Mouse (Mus musculus) limb, embryonic 13.5 days (tissue): Measurements from ENCODE around the gene Znrf2. TPM values are rescaled to one million over a fixed set of nuclear protein-coding genes. Genes with fewer than 3 reads are reported as not detected.

Experiments used
- ATAC-seq: fragments of 200-750 bp; cut with Nextera tagmentation; 2 replicates; pipeline ENCODE4 v1.8.0; 2017; ENCODE audit warnings: low read depth, moderate number of reproducible peaks, moderate TSS enrichment; ENCODE audit not compliant: low FRiP score
- H3K27ac ChIP-seq: fragments of 300-500 bp; sonication (generic); 2 replicates; pipeline ENCODE4 v1.5.1; 2015; ENCODE audit warnings: inconsistent platforms, mild to moderate bottlenecking, moderate library complexity
- H3K27me3 ChIP-seq: fragments of 300-500 bp; sonication (generic); 2 replicates; pipeline ENCODE4 v1.6.1; 2015; ENCODE audit warnings: mild to moderate bottlenecking, inconsistent platforms
- H3K36me3 ChIP-seq: fragments of 300-500 bp; sonication (generic); 2 replicates; pipeline ENCODE4 v1.6.1; 2015; ENCODE audit warnings: inconsistent platforms, mild to moderate bottlenecking, moderate library complexity
- H3K4me1 ChIP-seq: fragments of 300-500 bp; sonication (generic); 2 replicates; pipeline ENCODE4 v1.6.1; 2015; ENCODE audit warnings: inconsistent platforms
- H3K4me2 ChIP-seq: fragments of 300-500 bp; sonication (generic); replicated peaks from 2 replicates; pipeline ENCODE4 v1.6.1; 2015; ENCODE audit warnings: inconsistent platforms, mild to moderate bottlenecking, moderate library complexity
- H3K4me3 ChIP-seq: fragments of 300-500 bp; sonication (generic); 2 replicates; pipeline ENCODE4 v1.5.1; 2015; ENCODE audit warnings: moderate library complexity, mild to moderate bottlenecking, inconsistent platforms
- H3K9ac ChIP-seq: fragments of 300-500 bp; sonication (generic); 2 replicates; pipeline ENCODE4 v1.6.1; 2015; ENCODE audit warnings: mild to moderate bottlenecking, inconsistent platforms
- H3K9me3 ChIP-seq: fragments of 300-500 bp; sonication (generic); 2 replicates; pipeline ENCODE4 v1.6.1; 2016; ENCODE audit warnings: inconsistent platforms
- WGBS: fragments of 180-500 bp; shearing (Covaris S2); methylation state at CpG from one replicate; pipeline ENCODE4 v1.1.7; 2015; 5-methylcytosine and 5-hydroxymethylcytosine counted together
- polyA plus RNA-seq: library from polyadenylated mRNA; unstranded; fragments of >200 nt; fragmentation: Nextera tagmentation; extraction: Ambion mirVana; gene quantifications from 2 replicates; pipeline ENCODE4 v1.2.1, GENCODE M21; 2015

The Znrf2 gene
- polyA plus RNA-seq, 1 experiment from 2014 or later, result 2.9 TPM

DNA sequence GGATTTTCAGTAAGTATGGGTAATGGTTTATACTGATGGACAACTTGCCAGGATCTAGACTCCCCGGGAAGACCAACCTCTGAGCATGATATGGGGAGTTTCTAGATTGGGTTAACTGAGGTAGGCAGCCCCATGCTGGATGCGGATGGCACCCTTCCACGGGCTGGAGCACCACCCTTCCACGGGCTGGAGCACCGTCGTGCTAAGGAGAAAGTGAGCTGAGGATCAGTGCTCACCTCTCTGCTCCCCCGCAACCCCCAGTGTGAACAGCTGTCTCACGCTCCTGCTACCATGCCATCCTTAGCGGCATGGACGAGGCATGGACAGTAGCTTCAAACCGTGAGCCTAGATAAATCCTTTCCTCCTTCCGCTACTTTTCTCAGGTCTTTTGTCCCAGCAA, 115.8 kb downstream of the Znrf2 start:
- Histone ChIP-seq H3K27ac (no peak overlapping the region), H3K4me2 (no peak overlapping the region), H3K4me3 (no peak overlapping the region), H3K36me3 (peaks cover 12% of the 10 kb centered on the region), H3K4me1 (no peaks in the 10 kb centered on the region), H3K27me3 (no peaks in the 10 kb centered on the region), H3K9me3 (no peaks in the 10 kb centered on the region), H3K9ac (no peak overlapping the region)
- no peak for ATAC-seq
- WGBS, result 94% methylated on average over 12 of the region's 12 CpGs

- WGBS, result 84% methylated on average over 5 of the region's 5 CpGs
- ATAC-seq, result no peak
- H3K4me2 ChIP-seq, result no peak overlapping the region
- H3K27ac ChIP-seq, result no peak overlapping the region
- H3K9me3 ChIP-seq, result no peaks in the 10 kb centered on the region
- H3K27me3 ChIP-seq, result no peaks in the 10 kb centered on the region
- H3K36me3 ChIP-seq, result peaks cover 8% of the 10 kb centered on the region
- H3K9ac ChIP-seq, result no peak overlapping the region
- H3K4me3 ChIP-seq, result no peak overlapping the region
- no peaks in the 10 kb centered on the region for H3K4me1 ChIP-seq
Measured at GRCm38 (mm10) chr6:54933216-54933615, 116.5 kb downstream of the Znrf2 start.

GRCm38 (mm10) chr6:54933866-54934265, 117.2 kb downstream of the Znrf2 start:
- Histone ChIP-seq H3K4me1 (no peaks in the 10 kb centered on the region), H3K4me2 (no peak overlapping the region), H3K36me3 (peaks cover 8% of the 10 kb centered on the region), H3K4me3 (no peak overlapping the region), H3K9ac (no peak overlapping the region), H3K27ac (no peak overlapping the region), H3K27me3 (no peaks in the 10 kb centered on the region), H3K9me3 (no peaks in the 10 kb centered on the region)
- no peak for ATAC-seq
- 74% methylated on average over 3 of the region's 3 CpGs for WGBS

- Histone ChIP-seq H3K27ac (no peak overlapping the region), H3K4me3 (no peak overlapping the region), H3K36me3 (peaks cover 8% of the 10 kb centered on the region), H3K27me3 (no peaks in the 10 kb centered on the region), H3K9ac (no peak overlapping the region), H3K4me2 (no peak overlapping the region), H3K9me3 (no peaks in the 10 kb centered on the region), H3K4me1 (no peaks in the 10 kb centered on the region)
- no peak for ATAC-seq
- 89% methylated on average over 8 of the region's 8 CpGs for WGBS
Measured at GRCm38 (mm10) chr6:54934313-54934712, 117.6 kb downstream of the Znrf2 start.

DNA sequence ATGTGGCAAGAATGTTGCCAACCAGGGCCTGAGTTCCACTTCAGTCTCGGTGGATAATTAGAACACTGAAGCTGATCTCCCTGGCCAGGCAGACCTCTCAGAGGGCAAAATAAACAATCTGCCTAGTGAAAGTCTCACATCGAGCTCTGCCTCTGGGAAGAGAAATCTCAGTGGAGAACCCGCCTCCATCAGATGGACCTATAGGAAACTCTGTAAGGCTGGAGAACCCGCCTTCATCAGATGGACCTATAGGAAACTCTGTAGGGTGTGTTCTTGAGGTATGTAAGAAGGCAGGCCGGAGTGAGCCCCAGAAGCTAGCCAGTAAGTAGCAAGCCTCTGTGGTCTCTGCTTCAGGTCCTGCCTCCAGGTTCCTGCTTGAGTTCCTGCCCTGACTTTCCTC, 118.2 kb downstream of the Znrf2 start:
- no peaks in the 10 kb centered on the region for H3K27me3 ChIP-seq
- ATAC-seq, result no peak
- H3K4me2 ChIP-seq, result no peak overlapping the region
- no peak overlapping the region for H3K4me3 ChIP-seq
- no peak overlapping the region for H3K27ac ChIP-seq
- peaks cover 8% of the 10 kb centered on the region for H3K36me3 ChIP-seq
- 72% methylated on average over 5 of the region's 5 CpGs for WGBS
- H3K4me1 ChIP-seq, result no peaks in the 10 kb centered on the region
- H3K9ac ChIP-seq, result no peak overlapping the region
- H3K9me3 ChIP-seq, result no peaks in the 10 kb centered on the region

- 68% methylated on average over 2 of the region's 2 CpGs for WGBS
- Histone ChIP-seq H3K27me3 (no peaks in the 10 kb centered on the region), H3K9ac (no peak overlapping the region), H3K4me1 (no peaks in the 10 kb centered on the region), H3K4me2 (no peak overlapping the region), H3K27ac (no peak overlapping the region), H3K4me3 (no peak overlapping the region), H3K9me3 (no peaks in the 10 kb centered on the region), H3K36me3 (peaks cover 2% of the 10 kb centered on the region; the same call in 1 of the 2 replicates)
- ATAC-seq, result no peak
Measured at GRCm38 (mm10) chr6:54936496-54936895, 119.8 kb downstream of the Znrf2 start.

- ATAC-seq, result no peak
- no peak overlapping the region for H3K27ac ChIP-seq
- H3K9me3 ChIP-seq, result no peaks in the 10 kb centered on the region
- WGBS, result 66% methylated on average over 4 of the region's 4 CpGs
- no peak overlapping the region for H3K9ac ChIP-seq
- peaks cover 19% of the 10 kb centered on the region for H3K27me3 ChIP-seq
- H3K36me3 ChIP-seq, result peaks cover 6% of the 10 kb centered on the region; the same call in 1 of the 2 replicates
- H3K4me1 ChIP-seq, result peaks cover 15% of the 10 kb centered on the region
- H3K4me3 ChIP-seq, result no peak overlapping the region
- H3K4me2 ChIP-seq, result no peak overlapping the region
Measured at GRCm38 (mm10) chr6:54939631-54940030, 122.9 kb downstream of the Znrf2 start.

DNA sequence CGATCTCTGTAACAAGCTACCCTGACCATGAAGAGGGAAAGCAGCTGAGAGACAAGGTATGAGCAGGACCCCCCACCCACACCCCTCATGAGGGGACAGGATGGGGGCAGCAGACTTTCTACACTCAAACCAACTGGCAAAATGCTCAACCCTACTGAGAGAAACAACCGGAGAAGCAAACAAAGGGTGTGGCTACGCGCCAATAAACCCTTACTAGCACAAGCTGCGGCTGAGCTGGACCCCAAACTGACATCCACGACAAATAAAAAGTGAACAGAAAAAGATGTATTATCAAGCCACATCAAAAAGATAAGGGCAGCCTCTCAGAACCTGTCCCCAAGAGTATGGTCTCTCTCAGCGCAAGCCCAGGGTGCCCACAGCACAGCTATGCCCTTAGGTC, 123.4 kb downstream of the Znrf2 start:
- Histone ChIP-seq H3K4me3 (no peak overlapping the region), H3K27ac (no peak overlapping the region), H3K36me3 (peaks cover 6% of the 10 kb centered on the region; the same call in 1 of the 2 replicates), H3K4me2 (no peak overlapping the region), H3K9me3 (no peaks in the 10 kb centered on the region), H3K4me1 (peaks cover 15% of the 10 kb centered on the region), H3K9ac (no peak overlapping the region), H3K27me3 (peaks cover 24% of the 10 kb centered on the region)
- ATAC-seq, result no peak
- 75% methylated on average over 7 of the region's 7 CpGs for WGBS

GRCm38 (mm10) chr6:54941149-54941548, 124.4 kb downstream of the Znrf2 start:
- no peak overlapping the region for H3K4me3 ChIP-seq
- peaks cover 15% of the 10 kb centered on the region for H3K4me1 ChIP-seq
- H3K4me2 ChIP-seq, result no peak overlapping the region
- ATAC-seq, result no peak
- H3K27ac ChIP-seq, result no peak overlapping the region
- H3K9ac ChIP-seq, result no peak overlapping the region
- WGBS, result 91% methylated on average over 6 of the region's 6 CpGs
- peaks cover 27% of the 10 kb centered on the region for H3K27me3 ChIP-seq
- H3K9me3 ChIP-seq, result no peaks in the 10 kb centered on the region
- peaks cover 6% of the 10 kb centered on the region; the same call in 1 of the 2 replicates for H3K36me3 ChIP-seq

Other genes with a start within 250 kb of the Znrf2 start
- 14.6 and 16.7 TPM in 2 replicates for gene Plekha8, start 221.8 kb upstream of the Znrf2 start, polyA plus RNA-seq
- gene Fkbp14, start 219.6 kb upstream of the Znrf2 start, polyA plus RNA-seq, result 44.1 and 51.3 TPM in 2 replicates
- 12.0 and 12.2 TPM in 2 replicates for gene Mturn, start 135.3 kb upstream of the Znrf2 start, polyA plus RNA-seq
- 4.9 and 5.9 TPM in 2 replicates for gene Nod1, start 155.7 kb downstream of the Znrf2 start, polyA plus RNA-seq
- 8.2 and 9.0 TPM in 2 replicates for gene Ggct, start 176.0 kb downstream of the Znrf2 start, polyA plus RNA-seq
- gene Gars, start 221.1 kb downstream of the Znrf2 start, polyA plus RNA-seq, result 139 and 142 TPM in 2 replicates